ENCODE assay signal across 15 mouse cellular contexts in the genomic region with DNA sequence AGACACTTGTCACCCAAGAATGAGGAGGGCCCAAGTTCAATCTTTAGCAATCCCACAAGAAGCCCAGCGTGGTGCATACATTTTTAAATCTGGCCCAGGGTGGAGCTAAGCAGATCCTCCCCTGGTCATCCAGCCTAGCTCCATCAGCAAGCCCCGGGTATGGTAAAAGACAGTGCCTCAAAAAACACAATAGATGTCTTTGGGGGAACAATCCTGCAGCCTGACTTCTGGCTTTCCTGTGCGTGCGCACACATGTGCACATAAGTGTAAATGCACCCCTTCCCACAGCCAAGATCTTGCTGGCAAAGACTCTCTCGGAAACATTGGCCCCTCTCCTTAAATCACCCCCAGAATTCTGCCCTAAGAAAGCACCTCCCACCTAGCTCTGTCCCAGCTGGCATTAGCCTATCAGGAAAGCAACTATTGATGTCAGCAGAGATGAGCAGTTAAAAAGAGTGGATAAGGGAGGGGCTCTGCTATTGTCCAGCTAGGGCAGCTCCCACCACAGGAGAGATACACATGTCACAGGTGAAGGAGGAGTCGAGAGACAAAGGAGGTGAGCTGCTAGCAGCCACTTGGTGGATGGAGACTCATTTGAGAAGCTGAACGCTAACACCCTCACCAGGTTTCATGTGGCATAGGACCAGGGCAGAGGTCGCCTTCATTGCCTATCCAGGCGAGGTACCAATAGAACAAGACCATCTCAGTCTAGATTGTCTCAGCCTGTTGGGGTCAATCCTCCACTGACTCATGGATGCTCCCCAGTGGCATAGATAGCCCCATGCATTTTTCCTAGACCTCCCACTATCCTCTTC. TPM values are rescaled to one million over a fixed set of nuclear protein-coding genes. Genes with fewer than 3 reads are reported as not detected.
DNase-seq lines count a peak whose midpoint lies in the region; ATAC-seq lines count a peak whose summit lies in the region.
"Had no signal": no experiment of that assay in that cellular context is flagged by ENCODE, and none has a peak within 500 bp of the region (broad histone marks: within the 10 kb centered on the region; RNA-seq: fewer than 3 reads in every experiment).

No protein-coding gene starts in this region.

- no peaks in the 10 kb centered on the region for H3K36me3 ChIP-seq in heart, embryonic 10.5 days
- no peaks in the 10 kb centered on the region for H3K36me3 ChIP-seq in megakaryocyte, embryonic 14.5 days (replicated peaks; ENCODE audit: low read length)

- H3K27me3 ChIP-seq in heart, embryonic 10.5 days (ENCODE audit: insufficient read depth, poor library complexity, severe bottlenecking): peaks cover 8% of the 10 kb centered on the region; the same call in 1 of the 2 replicates
- peaks cover 42% of the 10 kb centered on the region for H3K27me3 ChIP-seq in megakaryocyte, embryonic 14.5 days (replicated peaks)

- no peak for ATAC-seq in megakaryocyte, adult 5-6 weeks (ENCODE audit: poor library complexity, severe bottlenecking)
- ATAC-seq: activated CD4-positive, CD25-positive, alpha-beta regulatory T cell, adult 4 months had no signal

- peak; percentile 68 for DNase-seq in heart, embryonic 10.5 days (ENCODE audit: low spot score)
- no peak for DNase-seq in heart, adult 8-10 months (ENCODE audit: low spot score)
- peak; percentile 1 for DNase-seq in urinary bladder, postnatal 14 days (ENCODE audit: low spot score)
- no peak for DNase-seq in urinary bladder, postnatal 10 days (ENCODE audit: low spot score)
- no peak for DNase-seq in ovary, postnatal 36 days (ENCODE audit: low spot score)
- no peak for DNase-seq in cerebellum, postnatal 10 days
- DNase-seq: adrenal gland, postnatal 36 days; cerebellum, postnatal 25 days; kidney, adult 11 months; layer of hippocampus, adult 9-11 months; lung, embryonic 14.5 days; right cerebral cortex, adult 18-20 months had no signal

- H3K4me3 ChIP-seq in heart, embryonic 10.5 days: no peak overlapping the region
- H3K4me3 ChIP-seq in megakaryocyte, embryonic 14.5 days (replicated peaks): peak overlapping the region; percentile 28

- no peaks in the 10 kb centered on the region for H3K9me3 ChIP-seq in heart, embryonic 10.5 days
- no peaks in the 10 kb centered on the region for H3K9me3 ChIP-seq in megakaryocyte, embryonic 14.5 days

- peaks cover 68% of the 10 kb centered on the region for H3K4me1 ChIP-seq in heart, embryonic 10.5 days
- peaks cover 73% of the 10 kb centered on the region for H3K4me1 ChIP-seq in megakaryocyte, embryonic 14.5 days

- WGBS in heart, embryonic 10.5 days: 79% methylated on average over 9 of the region's 9 CpGs

- no peak overlapping the region for H3K27ac ChIP-seq in heart, embryonic 10.5 days

RNA-seq across cellular contexts. Expression of a gene that starts 5.2 kb away (rescaled TPM):
- 3.5 and 5.7 TPM in 2 replicates for polyA plus RNA-seq in heart, embryonic 10.5 days (2016; fragmentation: Nextera tagmentation; extraction: Ambion mirVana)
- total RNA-seq in heart, adult 8-10 months (2022): 10 to 100 TPM; 20.3 to 24.4 (median 21.2) TPM
- 8.9 and 10.2 TPM in 2 replicates for polyA plus RNA-seq in megakaryocyte, embryonic 14.5 days (2012; ENCODE audit: insufficient read depth, low replicate concordance)
- 28.7 and 30.0 TPM in 2 replicates for total RNA-seq in megakaryocyte, adult 5-6 weeks (2015)
- 16.0 and 17.0 TPM in 2 replicates for total RNA-seq in megakaryocyte, adult 5-6 weeks (2017)

Comparison
In these comparisons a context has a peak if more than half of its experiments do, and no peak if none do; other contexts are left out.
1. DNase-seq: peak in heart, embryonic 10.5 days (single experiment) and urinary bladder, postnatal 14 days (single experiment); none in heart, adult 8-10 months (single experiment), urinary bladder, postnatal 10 days (single experiment), ovary, postnatal 36 days (single experiment) and cerebellum, postnatal 10 days (0 of 2).